Mouse (Mus musculus) spleen, postnatal 4 days (tissue): ENCODE results near the gene Larp1b.

Experiments used
- DNase-seq, 2 experiments: peaks; one replicate each; pipeline ENCODE4 v3.0.0; 2022; ENCODE audit warnings: low spot score in 2 of 2

Gene Larp1b

DNA sequence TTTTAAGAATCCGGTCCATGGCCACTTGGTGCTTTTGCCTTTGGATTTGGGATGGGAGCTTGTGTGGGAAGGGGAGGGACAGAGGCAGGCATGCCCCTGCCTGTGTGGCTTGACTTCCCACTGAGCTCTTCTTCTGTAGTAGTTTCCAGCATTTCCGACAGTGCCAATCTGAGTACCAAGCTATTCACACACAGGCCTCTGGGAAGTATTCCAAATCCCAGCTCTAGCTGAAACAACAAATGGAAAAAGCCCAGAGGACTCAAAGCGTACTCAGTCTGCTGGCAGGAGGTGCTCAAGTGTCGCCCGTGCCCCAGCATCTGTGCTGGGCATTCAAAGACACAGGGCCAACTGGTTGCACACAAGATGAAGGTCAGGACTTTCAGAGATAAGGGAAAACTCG is 72.4 kb downstream of the Larp1b start:
- DNase-seq, result no peak

GRCm38 (mm10) chr3:41030705-41031104 is 81.1 kb downstream of the Larp1b start:
- no peak for DNase-seq

DNA sequence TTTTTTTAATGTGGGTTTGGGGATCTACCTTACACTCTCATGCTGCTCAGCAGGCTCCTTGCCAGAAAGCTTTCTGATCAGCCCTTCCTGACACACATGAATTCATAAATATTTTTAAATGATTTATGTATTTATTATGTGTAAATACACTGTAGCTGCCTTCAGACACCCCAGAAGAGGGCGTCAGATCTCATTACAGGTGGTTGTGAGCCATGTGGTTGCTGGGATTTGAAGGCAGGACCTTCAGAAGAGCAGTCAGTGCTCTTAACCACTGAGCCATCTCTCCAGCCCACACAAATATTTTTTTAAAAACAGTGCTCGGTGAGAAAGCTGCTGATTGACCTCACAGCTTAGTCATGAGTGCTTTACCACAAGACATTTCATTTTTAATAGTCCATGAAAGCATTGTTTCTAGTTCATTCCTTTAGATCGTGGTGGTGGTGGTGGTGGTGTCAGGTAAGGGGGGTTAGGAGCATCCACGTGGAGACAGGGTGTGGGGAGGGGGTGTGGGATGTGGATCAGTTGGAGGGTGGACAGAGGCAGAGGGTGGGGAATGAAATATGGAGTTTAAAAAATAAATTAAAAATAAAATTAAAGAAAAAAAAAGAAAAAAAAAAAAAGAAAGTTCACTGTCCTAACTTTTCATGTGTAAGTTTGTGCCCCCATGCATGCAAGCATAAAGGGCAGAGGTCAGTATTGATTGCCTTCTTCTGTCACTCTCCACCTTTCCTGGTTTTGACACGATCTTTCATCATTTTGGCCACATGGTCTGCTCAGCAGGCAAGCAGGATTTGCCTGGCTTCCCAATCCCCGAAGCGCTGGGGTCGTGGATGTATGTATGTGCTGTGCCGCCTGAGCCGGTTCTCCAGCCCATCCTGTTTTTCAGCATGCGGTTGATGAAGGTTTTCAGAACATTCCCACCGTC is 81.9 kb downstream of the Larp1b start:
- DNase-seq, result no peak

GRCm38 (mm10) chr3:41038297-41038916 is 88.8 kb downstream of the Larp1b start:
- DNase-seq, result no peak

GRCm38 (mm10) chr3:41041241-41041640 is 91.6 kb downstream of the Larp1b start:
- no peak for DNase-seq

DNA sequence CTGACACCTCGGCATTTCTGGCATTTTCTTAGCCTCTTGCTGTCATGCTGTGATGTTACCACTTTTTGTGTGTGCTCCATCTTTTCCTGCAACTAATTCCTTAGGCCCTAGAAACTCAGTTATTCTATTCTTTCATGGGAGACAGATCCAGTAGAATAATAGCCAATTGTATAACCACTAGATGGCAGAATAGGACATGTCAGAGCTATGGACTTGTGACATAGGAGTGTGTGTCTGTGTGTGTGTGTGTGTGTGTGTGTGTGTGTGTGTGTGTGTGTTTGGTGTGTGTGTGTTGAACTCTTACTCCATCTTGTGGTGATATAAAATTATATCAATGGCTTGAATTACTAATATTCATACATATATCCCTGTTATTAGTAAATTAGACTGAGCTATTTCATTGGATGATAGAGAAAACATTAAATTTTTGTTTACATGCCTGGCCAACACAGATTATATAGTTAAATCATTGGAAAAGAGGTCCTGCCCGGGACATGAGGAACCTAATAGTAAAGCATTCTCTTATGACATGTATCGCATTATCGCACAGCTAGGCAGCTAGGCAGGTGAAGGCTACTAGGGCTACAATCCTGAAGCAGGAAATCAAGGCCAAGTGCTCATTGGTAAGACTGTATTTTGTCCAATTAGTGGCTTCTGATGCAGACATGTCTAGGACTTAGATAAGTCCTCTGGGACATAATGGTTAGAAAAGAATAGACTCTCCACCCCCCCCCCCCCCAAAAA is 92.7 kb downstream of the Larp1b start:
- no peak for DNase-seq

DNA sequence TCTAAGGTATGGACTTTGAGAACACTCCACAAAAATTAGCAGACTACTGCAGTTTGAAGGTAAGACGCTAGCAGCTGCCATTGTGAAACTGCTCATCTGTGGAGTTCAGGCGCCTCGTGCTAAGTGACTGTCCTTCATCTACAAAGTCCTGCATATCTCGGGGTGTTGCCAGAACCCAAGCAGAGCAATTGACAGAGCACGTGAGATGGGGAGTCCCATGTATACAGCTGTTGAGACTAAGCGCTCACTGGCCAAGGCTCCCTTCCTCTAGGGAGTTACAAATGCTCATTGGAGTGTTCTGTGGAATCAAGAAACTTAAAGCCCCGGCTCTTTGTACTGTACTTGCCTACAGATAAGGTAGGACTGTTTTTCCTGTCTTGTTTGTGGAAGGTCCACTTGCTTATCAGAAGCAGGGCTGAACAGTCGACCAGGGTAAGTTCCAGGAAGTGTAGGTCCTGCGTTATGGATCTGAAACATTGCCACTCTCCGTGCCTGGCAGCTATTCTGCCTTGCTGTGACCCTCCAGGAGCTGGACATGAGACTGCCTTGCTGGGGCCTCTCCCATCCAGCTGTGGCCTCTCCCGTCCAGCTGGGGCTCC is 94.2 kb downstream of the Larp1b start:
- DNase-seq, result no peak

- DNase-seq, result no peak
These were observed 98.2 kb downstream of the Larp1b start for GRCm38 (mm10) chr3:41047838-41048237.

GRCm38 (mm10) chr3:41053334-41053733 is 103.7 kb downstream of the Larp1b start:
- no peak for DNase-seq

DNA sequence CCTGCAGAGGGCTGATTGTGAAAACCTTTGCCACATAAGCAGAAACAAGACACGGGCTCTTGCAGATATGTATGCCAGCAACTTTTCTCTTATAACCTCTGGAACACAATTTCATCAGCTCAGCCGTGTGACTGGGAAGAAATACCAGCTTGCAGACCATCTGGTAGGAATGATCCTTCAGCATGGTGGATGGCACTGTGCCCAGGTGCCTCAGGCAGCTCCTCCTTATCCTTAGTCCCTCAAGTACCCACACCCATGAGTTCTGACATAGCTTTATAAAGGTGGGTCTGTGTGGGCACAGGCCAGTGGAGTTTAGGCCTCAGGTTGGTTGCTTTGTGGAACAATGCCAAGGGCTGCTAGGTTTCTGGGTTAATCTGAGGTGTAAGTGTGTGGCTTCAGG is 108.8 kb downstream of the Larp1b start:
- no peak for DNase-seq

GRCm38 (mm10) chr3:41059249-41059648 is 109.6 kb downstream of the Larp1b start:
- DNase-seq, result no peak

DNA sequence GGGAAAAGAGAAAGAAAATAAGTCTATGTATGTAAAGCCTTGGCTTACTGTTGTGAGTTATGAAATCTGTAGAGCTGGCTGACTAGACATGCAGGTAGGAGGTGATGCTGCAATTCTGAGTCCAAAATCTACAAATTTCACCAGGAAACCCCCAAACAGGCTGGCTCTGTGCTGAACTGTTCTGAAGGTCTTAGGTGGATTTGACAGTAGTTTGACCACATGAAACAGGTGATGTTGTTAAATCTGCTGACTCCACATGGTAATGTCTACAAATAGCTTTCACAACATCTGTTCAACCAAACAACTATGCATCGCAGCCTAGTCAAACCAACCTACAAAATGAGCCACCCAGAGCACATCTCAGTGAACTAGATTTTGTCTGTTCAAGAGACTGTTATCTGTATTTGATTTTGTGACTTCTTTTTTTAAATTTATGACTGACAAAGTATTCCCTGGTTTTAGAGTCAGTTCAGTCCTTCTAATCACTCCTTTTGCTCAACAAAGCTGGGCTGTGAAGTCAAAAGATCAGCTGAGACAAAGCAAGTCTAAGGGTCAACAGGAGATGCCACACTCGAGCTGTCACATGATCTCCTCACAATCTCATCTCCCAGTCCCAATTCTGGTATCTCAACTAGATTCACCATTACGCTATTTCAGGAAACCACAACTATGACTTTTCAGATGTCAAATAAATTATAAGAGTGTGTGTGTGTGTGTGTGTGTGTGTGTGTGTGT is 112.4 kb downstream of the Larp1b start:
- no peak for DNase-seq

GRCm38 (mm10) chr3:41062758-41063157 is 113.1 kb downstream of the Larp1b start:
- no peak for DNase-seq

DNA sequence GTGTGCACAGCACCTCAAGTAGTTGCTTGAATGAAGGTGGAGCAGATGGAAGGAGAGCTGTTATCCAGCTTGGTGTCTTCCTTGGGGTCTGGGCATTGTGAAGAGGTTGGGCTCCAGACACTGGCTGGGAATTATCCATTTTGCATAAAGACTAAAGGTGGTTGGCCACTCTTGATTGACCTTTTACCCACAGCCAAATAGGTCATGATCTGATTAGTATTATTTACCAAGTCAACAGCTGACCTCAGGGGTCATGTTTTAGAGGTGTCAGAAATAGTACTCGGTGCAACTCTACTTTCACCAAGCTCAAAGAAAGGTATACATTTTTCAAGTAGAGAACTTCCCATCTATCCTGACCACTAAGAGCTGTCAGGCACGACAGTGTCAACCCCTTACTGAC is 115.7 kb downstream of the Larp1b start:
- no peak for DNase-seq

DNA sequence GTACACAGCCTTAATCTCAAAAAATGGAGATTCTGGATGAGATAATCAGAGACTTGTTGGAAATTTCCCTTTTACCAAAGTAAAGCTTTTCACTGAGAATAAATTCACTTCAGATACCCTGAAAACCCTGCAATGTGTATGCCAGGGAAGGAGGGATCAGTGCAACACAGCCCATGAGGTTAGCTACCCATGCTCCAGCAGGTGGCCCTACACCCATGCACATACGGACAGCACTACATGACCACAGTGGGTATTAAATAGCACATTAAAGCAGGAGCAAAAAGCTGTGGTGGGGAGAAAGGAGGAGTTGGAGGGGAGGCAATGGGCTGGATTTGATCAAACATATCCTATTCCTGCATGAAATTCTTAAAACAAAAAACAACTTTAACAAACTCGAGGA is 120.9 kb downstream of the Larp1b start:
- DNase-seq, result no peak

- DNase-seq, result no peak
These were observed 125.7 kb downstream of the Larp1b start for GRCm38 (mm10) chr3:41075376-41075775.

DNA sequence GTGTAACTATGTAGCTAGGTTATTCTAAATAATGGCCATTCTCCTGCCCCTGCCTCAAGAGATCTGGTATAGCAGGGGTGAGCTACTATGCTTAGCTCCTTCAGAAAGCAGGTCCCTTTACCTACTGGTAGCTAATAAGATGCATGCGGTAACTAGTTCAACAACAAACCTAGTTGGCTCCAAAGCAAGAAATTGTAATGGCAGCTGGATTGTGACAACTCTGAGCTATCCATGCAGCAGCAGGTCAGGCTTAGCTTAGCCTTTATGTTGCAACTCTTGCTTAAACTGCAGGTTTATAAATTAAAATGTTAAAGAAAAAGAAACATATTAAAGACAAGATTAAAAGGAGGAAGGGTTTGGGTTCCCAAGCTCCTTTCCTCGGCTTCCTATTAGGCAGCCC is 129.0 kb downstream of the Larp1b start:
- no peak for DNase-seq

GRCm38 (mm10) chr3:41080724-41081123 is 131.1 kb downstream of the Larp1b start:
- no peak for DNase-seq

- DNase-seq, result peak; percentile 44 to 63
These were observed 132.1 kb downstream of the Larp1b start for GRCm38 (mm10) chr3:41081474-41082301.

GRCm38 (mm10) chr3:41082520-41082884 is 132.9 kb downstream of the Larp1b start:
- DNase-seq, result no peak
